Mouse (Mus musculus) c-Kit-positive CD71-positive TER-119-negative erythroid progenitor cells, embryonic 14.5 days (primary cell): ENCODE data around the gene Fam71b.
A peak's percentile ranks its signal among the peaks of the same experiment; 100 is the strongest.

Experiments used
- DNase-seq: peaks from one replicate; pipeline ENCODE4 v3.0.0-alpha.2; 2013; ENCODE audit warnings: low read depth

Gene Fam71b

DNA sequence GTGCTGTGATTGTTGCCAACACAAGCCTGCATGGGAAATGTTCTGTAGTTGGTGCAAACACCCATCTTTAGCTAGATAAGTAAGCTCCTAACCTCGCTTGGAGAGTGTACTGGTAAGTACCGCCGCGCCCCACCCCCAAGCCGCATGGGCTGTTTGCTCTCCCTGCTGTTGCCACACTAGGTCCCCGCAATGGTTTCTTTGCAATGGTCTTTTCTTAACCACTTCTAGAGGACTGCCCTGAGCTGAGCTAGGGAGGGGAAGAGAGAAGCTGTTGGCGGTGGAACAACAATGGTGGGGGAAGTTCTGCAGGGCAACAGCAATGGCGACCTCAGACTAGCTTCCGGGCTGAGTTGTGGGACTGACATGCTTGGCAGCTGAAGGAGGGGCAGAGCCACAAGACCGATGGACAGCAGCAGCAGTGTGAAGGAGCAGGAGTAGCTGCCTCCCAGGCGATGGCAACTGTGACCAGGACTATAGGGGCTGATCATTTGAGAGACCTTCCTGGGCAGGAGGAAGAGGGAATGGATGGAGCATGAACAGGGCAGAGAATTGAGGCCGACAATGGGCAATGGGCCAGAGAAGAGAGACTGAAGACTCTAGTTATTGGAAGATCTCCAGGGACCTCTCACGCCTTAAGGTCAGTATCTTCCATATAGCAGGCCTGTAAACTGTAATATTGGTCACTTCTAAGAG lies at the start of gene Fam71b:
Gene Fam71b, plus strand, starts transcription at position 393 of the 693 bp plus-strand sequence.
- no peak for DNase-seq

DNA sequence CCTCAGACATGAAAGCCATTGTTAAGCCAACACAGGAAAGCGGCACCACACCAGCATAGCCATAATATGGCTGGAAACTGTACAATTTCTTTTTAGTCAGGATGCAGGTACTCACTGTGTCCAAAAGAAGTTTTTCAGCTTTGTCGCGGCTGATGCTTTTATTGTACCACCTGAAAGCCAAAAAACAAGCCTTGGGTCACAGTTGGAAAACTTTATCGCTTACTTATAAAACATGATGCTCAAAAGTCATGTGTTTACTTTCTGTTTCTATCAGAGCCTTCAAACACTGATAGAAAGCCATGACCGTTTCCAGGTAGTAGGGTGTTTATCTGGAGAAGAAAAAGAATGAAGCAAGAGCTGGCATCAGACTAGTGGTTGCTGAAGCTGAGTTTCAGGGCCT lies 48.6 kb upstream of the Fam71b start:
- no peak for DNase-seq

DNA sequence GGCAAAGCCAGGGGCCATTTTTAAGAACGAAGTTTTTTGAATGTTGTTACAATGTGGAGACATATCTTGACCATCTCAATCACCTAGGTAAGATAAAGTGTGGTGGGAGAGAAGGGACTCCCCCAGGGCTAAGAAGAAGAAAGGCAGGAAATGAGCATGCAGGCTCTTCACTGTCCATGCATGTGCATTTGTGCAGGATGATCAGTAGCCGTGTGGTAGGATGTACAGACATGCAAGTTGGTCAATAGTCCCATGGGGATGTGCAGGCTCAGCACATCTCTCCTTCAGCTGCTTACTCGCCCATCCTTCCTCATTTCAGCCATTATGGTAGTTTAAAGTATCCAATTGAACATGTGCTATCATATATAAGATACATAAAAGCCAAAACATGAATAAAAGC lies 47.9 kb upstream of the Fam71b start:
- no peak for DNase-seq

DNA sequence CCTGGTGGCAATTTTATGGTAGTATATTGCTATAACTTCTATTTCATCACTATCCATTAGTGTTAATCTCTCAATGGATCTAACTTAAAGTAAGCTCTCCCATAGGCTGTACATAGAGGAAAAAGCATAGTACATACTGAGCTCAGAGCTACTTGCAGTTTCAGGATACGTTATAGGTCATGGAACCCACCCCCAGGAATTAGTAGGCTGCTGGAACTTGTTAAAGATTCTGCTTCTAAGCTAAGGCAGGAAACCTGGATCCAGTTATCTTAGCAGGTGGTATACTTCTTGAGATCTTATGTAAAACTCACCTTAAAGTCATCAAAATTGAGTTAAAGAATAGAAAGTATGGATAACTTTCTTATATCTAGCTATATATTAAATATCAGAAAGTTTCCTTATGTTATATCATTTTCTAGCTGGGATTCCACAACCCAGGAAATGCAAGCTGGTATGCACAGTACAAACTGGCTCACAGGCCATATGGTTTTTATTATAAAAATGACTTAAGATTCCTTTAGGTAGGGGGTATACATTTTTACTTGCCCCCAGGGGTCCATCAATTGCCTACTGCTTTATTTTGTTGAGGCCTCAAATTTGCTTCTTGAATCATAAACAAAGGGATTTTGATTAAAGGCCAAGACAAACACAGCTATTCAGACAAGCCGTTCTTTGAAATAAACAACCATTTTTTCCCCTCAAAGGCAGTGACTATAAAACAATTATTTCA lies 46.5 kb upstream of the Fam71b start:
- DNase-seq, result no peak

DNA sequence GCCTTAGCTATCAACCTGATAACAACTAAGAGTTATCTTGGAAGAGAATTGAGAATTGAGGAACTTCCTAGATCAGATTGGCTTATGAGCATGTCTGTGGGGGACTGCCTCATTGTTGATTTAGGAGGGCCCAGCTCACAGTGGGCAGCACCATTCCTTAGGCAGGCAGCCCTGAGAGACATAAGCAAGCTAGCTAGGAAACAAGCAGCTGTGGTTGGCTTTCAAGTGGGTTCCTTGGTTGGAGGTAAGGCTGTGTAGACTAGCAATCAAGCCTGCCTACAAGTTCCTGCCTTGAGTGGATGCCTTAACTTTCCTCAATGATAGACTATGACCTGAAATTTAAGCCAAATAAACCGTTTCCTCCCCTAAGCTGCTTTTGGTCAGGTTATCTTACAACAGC lies 38.0 kb upstream of the Fam71b start:
- DNase-seq, result no peak

DNA sequence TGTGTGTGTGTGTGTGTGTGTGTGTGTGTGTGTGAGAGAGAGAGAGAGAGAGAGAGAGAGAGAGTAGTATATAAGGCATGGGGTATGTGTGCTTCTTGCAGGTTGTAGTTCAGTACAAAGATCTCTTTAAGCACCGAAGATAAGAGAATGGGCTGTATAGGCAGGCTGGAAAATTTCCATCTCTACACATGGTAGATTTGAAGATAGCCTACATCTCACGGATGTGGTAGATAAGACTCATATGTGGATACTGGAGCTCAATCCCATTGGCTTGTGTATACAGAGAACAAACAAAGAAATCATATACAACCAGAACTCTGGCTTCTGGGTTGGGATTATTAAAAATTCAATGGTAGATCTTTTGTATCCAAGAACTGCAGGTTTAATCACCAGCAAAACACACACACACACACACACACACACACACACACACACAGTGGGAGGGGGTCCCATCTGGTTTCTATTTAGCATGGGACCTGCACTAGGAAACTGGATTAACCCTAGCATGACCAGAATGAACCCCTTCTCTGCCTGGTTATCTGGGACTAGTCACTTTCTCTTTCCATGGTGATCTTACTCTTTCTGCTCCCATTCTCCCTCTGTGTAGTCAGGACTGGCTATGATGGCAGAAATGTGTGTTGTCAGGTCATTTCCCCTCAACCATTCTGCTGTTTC lies 35.2 kb upstream of the Fam71b start:
- DNase-seq, result no peak

DNA sequence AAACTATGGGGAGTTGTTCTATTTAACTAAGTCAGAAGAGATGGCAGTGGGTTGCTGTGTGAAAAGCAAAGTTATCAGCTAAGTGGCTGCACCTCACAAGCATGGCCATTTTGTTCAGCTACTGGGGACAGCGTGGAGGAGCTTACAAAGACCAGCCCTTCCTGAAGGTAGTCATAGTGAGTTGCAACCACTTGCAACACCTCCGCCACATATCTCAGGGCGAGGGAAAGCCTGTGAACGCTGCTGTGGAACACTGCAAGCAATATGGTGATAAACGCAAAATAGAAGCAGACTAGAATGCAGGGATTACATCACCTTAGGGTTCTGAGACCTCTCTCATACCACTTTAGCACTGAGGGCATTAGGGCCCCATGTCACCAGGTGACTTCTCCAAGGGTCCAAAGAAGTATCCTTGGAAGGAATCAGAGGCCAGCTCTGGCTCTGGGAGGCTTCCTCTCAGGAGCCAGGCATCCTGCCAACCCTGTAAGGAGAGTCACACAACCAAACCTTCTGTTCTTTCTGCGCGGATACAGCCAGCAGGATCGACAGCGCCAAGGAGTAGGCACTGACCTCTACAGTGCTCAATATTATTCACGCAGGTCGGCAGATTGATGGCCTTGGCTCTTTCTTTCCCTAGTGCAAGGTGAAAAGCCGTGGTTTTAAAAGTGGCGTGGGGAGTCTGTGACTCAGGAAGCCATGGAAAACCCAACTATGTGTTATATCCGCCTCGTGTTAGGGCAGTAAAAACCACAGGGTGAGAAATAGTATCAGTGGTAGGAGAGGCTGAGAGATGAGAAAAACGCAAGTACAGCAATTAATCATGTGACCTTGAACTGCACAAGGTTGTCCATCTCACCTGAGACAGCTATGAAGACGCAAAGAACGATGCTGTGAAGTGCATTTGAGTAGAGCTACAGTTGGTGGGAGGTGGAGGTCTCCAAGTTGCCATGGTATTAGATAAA lies 34.0 kb upstream of the Fam71b start:
- DNase-seq, result no peak

DNA sequence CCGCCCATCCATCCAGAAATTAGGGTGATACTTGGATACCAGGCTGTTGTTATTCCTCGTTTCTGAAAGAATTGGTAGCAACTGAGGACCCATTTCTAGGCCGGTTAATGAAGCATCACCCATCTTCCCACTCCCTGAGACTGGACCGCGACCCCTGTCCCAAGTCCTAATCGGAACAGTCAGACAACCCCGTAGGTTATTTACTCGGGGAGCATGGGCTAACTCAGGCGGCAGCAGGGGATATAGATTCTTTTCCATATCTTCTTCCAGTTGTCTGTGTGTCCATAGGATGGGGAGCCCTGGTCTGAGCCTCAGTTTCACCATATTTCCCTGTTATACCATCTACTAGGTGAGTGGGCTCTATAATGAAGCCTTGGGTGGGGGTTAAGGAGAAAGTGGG lies 32.5 kb upstream of the Fam71b start:
- DNase-seq, result no peak

DNA sequence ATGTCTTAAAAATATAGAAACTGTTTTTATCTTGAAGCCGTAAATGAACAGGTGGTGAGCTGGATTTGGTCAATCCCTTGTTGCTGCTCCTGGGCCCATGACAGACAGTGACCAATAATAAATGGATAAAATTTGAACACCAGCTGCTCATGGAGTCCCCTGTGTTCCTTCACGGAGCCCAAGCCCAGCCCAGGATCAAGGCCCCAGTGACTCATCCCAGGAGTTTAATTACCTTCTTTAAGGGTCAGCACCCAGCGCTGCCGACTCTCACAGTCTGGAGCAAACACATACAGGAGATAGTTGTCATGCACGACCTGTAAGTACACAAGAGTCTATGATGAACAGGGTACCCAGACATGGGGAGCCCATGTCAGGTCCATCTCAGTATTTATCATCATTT lies 30.6 kb upstream of the Fam71b start:
- DNase-seq, result no peak

DNA sequence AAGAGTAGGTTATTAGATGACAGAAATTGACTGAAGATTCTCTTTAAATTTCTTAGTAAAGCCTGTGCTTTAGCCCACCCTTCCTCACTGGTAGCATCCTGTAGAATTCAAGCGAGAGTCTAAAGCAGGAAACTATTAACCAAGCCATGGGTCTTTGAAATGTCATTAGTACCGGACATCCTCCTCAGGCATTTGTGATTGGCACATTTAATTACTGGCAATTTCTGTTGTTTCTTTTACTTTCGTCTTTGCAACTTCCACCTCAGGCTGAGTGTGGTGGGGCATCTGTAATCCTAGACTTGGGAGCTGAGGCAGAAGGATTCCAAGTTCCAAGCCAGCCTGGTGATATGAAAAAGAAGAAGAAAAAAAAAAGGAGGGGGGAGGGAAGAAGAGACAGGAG lies 30.0 kb upstream of the Fam71b start:
- no peak for DNase-seq

DNA sequence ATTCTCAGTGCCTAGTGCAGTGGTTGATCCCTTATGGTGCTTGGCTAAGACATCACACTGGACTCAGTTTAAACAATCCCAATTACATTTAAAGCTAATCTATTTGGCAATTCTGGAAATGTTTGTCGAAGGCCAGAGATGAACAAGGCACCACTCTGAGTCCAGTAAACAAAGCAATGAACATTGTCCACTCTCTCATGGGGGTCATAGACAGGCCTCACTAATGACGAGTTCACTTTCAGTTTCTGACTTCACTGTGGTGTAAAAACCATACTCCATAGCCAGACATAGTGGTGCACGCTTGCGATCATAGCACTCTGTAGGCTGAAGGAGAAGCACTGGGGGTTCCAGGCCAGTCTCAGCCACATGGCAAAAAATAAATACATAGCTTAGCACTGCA lies 25.9 kb upstream of the Fam71b start:
- DNase-seq, result no peak

DNA sequence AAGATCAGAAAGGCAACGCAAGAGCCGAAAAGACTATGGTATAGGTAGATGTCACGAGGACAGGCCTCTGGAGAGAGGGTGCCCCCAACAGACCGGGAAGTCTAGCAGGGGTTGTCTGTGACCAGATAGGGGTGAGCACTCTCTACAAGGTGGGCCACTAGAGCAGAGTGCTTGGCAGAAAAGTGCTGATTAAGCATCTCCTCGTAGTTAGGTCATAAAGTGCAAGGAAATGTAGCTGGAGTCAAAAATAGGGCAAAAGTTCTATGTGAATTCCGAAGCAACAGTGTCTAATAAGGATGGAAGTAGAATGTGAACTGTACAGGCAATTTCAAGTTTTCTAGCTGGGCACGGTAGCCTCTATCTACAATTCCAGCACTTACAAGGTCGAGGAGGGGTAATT lies 25.1 kb upstream of the Fam71b start:
- DNase-seq, result no peak

DNA sequence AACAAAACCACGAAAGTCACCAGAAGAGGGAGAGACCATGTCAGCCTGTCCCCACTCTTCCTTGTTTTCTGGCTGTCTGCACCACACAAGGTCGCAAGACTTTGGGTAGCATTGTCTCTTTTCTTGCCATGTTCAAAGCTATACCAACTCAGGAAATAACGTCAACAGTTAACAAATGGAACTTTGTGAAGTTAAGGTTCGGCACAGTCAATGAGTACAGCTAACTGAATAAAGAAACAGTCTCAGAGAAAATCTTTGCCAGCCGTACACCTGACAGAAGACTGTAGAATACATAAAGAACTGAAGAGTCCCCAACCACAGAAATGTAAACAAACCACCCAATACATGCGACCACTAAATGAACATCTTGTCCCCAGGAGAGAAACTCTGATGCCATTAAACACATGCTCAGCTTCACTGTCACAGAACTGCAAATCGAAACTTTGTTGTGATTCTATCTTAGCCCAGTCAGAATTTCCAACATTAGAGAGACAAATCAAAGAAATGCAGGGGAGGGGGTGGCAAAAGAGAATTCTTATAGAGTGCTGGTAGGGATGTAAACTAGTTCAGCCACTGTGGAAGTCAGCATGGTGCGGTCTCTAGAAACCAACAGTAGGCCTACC lies 23.9 kb upstream of the Fam71b start:
- no peak for DNase-seq

DNA sequence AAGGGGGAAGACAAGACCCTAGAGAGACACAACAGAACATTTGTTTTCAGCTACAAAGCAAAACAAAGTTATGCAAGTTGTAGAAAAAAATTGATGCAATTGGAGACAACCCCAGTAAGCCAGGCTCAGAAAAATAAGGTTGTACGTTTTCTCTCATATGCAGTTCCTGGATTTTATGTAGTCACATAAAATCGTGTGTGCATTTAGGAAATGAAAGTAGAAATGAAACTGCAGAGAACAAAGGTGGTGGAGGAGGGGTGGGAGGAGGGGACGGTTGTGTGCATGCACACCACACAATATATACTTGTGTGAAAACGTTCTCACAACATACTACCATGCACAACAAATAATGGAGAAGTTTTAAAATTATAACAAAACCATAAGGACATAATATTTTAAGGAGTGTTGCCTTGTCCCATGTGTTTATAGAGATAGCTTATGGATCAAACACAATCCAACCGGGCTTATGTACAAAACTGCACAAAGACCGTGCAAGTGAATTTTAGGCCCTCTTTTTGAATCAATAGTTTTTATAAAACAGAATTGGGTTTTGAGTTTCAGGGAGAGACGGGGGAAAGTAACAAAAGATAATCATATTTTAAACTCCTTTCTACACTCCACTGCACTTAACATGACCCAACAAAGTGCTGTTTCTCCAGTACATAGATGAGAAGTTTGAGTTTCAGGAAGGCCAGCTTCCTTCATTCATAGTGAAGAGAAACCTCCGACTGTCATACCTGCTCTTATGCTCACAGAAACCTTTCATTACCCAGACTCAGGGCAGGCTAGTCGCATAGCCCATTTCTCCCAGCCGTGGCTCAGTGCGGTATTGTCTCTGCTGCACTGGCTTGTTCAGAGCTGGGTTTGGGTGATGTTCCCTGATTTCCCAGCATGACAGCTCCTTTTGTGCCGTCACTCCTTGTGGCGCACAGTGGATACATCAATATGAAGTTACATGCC lies 23.0 kb upstream of the Fam71b start:
- no peak for DNase-seq

DNA sequence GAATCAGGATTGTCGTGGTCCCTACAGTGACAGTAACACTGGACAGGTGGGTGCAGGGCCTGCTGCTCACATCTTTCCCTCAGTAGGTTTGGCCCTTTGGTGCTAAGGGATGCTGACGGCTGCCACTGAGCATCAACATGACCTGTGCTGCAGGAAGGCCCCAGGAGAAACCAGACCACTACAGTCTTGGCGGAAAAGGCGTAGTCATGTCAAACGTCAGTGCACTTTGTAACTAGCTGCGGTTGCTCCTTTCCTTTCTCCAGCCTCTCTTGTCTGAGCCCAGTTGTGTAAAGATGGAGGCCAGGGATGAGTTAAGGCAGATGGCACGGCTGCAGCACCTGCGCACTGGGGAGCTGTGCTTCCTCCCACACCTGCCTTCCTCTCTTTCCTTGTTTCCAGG lies 21.3 kb upstream of the Fam71b start:
- DNase-seq, result no peak

DNA sequence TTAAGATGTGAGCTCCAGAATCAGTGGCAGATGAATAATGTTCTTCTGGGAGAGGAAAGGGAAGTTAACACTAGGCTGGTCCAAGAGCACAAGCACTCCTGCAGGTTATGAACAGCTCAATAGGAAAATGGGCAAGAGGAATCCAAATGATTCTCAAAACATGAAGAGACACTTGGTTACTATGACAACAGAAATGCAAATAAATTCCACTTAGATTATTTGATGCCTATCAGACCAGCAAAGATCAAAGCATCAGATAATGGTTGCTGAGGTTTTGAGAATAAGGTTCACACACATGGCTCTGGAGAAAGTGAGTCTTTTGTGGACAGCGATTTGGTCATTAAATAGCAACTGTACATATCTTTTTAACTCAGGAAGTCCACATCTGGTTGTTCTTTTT lies 19.0 kb upstream of the Fam71b start:
- no peak for DNase-seq

DNA sequence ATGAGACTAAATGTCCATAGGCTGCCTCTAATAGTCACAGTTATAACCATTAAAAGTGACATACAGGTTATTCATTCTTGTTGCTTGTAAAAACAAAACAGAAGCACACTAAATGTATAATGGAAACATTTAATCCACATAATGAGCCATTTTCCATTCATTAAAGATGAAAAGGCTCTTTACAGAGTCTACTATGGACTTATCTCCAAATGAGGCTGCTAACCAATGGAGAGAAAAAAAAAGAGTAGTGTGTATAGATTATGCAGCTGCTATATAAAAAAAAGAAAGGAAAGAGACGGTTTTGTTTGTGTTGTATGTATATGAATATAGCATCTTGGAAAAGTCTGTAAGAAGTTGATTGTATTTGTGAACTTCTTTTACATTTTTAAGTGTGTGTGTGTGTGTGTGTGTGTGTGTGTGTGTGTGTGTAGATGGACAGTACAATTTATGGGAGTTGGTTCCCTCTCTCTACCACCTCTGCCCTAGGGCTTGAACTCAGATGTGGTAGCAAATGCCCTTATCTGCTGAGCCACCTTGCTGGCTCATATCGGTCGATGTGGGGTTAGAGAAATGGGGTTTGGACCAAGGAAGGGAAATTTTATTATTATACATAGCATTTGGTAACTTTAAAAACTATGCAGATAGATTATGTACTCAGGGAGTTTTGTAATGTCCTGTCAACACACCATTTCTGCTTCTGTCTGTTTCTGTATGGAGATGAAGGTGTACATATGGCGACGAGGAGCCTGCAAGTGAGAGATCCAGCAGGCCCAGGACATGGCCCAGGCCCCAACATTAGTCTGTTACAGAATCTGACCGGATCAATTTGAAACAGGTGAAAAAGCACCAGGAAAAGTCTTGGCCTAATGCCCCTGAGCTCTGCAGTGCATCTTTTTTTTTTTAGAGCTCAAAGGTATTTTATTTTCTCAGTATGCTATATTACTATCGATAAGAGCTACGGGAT lies 18.3 kb upstream of the Fam71b start:
- DNase-seq, result peak; percentile 70

DNA sequence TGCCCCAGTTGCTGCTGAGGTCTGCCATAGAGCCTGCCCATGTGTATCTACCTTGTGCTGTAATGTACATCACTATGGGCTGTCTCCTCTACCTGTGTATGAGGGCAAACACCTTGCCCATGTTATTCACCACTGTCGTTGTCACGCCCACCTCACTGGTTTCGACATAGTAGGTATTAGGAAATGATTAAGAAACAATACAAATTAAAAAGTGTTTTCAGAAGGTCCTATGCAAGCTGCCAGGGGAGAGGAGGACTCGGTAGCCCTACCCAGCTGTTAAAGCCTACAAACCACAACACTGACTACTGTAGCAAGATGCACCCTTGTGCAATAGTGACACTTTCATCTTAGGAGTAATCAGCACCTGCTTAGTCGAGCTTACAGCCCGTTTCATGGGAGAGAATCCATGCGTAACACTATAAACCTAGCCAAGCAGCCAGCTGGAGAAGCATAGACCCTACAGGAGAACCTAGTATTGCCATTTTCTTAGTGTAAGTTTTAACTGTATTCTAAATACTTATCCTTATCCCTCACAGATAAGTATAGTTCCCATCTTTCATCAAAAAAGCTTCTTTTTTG lies 16.2 kb upstream of the Fam71b start:
- no peak for DNase-seq

DNA sequence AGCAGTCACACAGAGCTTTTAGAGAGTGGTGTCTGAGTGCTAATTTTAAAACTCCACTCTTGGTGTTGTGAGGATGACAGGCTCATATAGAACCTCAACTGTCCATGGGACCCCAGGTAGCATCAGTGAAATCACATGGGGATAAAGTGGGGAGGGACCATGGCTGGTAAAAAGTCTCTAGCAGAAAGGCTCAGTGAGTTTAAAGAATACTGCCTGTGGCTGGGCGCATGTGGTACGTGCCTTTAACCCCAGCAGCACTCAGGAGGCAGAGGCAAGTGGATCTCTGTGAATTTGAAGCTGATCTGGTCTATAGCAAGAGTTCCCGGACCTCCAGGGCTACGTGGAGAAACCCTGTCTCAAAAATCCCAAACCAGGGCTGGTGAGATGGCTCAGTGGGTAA lies 13.9 kb upstream of the Fam71b start:
- DNase-seq, result no peak
